Mouse (Mus musculus): ENCODE results near the gene Zkscan17. TPM values are rescaled to one million over a fixed set of nuclear protein-coding genes. Genes with fewer than 3 reads are reported as not detected.
A peak's percentile ranks its signal among the peaks of the same experiment; 100 is the strongest.

The Zkscan17 gene
- polyA plus RNA-seq, 1 experiment = 0.50 TPM

GRCm38 (mm10) chr11:59511558-59511957, 15.0 kb downstream of the Zkscan17 start:
- Histone ChIP-seq H3K27me3 (ENCODE audit: control insufficient read depth) (peaks cover 9% of the 10 kb centered on the region), H3K9me3 (ENCODE audit: control insufficient read depth, low read length) (no peaks in the 10 kb centered on the region), H3K4me1 (ENCODE audit: control insufficient read depth) (peaks cover 3% of the 10 kb centered on the region), H3K4me3 (replicated peaks) (no peak overlapping the region), H3K36me3 (ENCODE audit: control insufficient read depth) (peaks cover 3% of the 10 kb centered on the region; the same call in 1 of the 2 replicates)
- TF ChIP-seq GATA1 (IDR thresholded peaks at IDR 0.05; ENCODE audit: low read length) (no peak), TAL1 (IDR thresholded peaks at IDR 0.05; ENCODE audit: low read length) (no peak)

- TF ChIP-seq GATA1 (IDR thresholded peaks at IDR 0.05; ENCODE audit: low read length) (no peak), TAL1 (IDR thresholded peaks at IDR 0.05; ENCODE audit: low read length) (no peak)
- Histone ChIP-seq H3K9me3 (ENCODE audit: control insufficient read depth, low read length) (no peaks in the 10 kb centered on the region), H3K36me3 (ENCODE audit: control insufficient read depth) (peaks cover 20% of the 10 kb centered on the region), H3K4me1 (ENCODE audit: control insufficient read depth) (peaks cover 20% of the 10 kb centered on the region), H3K27me3 (ENCODE audit: control insufficient read depth) (peaks cover 24% of the 10 kb centered on the region), H3K4me3 (replicated peaks) (peak overlapping the region; percentile 71)
Observed at GRCm38 (mm10) chr11:59506713-59507074, 19.9 kb downstream of the Zkscan17 start.

GRCm38 (mm10) chr11:59505839-59506712, 20.5 kb downstream of the Zkscan17 start:
- no peak for TF ChIP-seq TAL1 (IDR thresholded peaks at IDR 0.05; ENCODE audit: low read length)
- TF ChIP-seq GATA1 (IDR thresholded peaks at IDR 0.05; ENCODE audit: low read length) = no peak
- H3K4me3 ChIP-seq (replicated peaks) = peak overlapping the region; percentile 71
- peaks cover 24% of the 10 kb centered on the region for H3K27me3 ChIP-seq (ENCODE audit: control insufficient read depth)
- peaks cover 22% of the 10 kb centered on the region for H3K36me3 ChIP-seq (ENCODE audit: control insufficient read depth)
- no peaks in the 10 kb centered on the region for H3K9me3 ChIP-seq (ENCODE audit: control insufficient read depth, low read length)
- peaks cover 20% of the 10 kb centered on the region for H3K4me1 ChIP-seq (ENCODE audit: control insufficient read depth)

DNA sequence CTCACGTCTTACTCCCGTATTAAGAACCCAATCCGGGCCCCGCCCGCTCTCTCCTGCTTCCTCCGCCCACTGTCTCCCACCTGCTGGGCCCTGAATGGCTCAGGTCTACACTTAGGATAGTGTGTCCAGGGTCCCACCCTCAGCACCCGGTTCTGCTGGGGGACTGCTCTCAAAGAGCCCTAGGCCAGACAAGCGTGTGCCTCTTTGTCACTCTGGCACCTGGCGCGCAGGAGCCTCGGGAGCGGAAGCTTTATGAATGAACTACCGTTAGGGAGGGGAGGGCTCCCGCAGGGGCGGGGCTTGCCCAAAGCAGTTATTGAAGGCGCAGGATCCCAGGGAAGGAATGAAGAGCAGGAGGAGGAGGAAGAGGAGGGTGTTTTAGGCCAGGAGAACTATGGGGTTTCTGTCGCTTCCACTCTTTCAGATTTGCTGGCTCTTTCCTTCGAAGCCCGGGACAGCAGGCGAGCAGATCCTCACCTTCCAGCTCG, 21.2 kb downstream of the Zkscan17 start:
- peaks cover 20% of the 10 kb centered on the region for H3K4me1 ChIP-seq (ENCODE audit: control insufficient read depth)
- H3K36me3 ChIP-seq (ENCODE audit: control insufficient read depth) = peaks cover 25% of the 10 kb centered on the region
- H3K27me3 ChIP-seq (ENCODE audit: control insufficient read depth) = peaks cover 24% of the 10 kb centered on the region
- no peaks in the 10 kb centered on the region for H3K9me3 ChIP-seq (ENCODE audit: control insufficient read depth, low read length)
- H3K4me3 ChIP-seq (replicated peaks) = peak overlapping the region; percentile 71
- TF ChIP-seq TAL1 (IDR thresholded peaks at IDR 0.05; ENCODE audit: low read length) (no peak), GATA1 (IDR thresholded peaks at IDR 0.05; ENCODE audit: low read length) (no peak)

DNA sequence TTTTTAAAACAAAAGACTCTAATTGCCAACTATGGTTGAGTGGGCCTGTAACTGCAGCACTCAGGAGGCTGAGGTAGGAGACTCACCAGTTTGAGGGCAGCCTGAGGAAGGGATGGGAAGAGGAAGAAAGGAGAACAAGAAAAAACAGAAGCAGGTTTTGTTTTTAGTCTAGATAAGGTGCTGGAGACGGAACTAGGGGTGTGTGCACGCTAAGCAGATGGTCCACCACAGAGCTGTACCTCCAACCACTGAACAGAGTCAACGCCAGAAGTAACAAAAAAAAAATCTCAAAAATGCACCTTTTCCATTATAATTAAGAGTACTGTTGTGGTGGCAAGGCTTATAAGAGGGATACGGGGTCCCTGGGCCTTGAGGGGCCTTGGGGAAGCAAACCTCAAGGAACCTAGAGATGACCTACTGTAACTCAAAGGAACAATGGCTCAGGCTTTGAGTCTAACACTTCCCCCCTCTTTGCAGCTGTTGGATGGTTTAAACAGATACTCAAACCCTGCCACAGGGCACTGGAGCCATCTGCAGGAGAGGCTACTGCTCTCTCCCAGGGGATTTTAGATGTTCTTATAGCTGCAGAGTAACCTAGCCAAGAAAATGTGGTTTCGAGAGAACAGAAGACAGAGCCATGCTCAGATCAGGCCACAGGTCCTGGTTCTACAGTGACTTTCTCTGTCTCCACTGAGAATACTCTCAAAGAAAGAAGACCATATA, 24.4 kb downstream of the Zkscan17 start:
- peaks cover 50% of the 10 kb centered on the region for H3K36me3 ChIP-seq (ENCODE audit: control insufficient read depth)
- H3K4me3 ChIP-seq (replicated peaks) = no peak overlapping the region

GRCm38 (mm10) chr11:59497747-59498146, 28.8 kb downstream of the Zkscan17 start:
- Histone ChIP-seq H3K36me3 (ENCODE audit: control insufficient read depth) (peaks cover 58% of the 10 kb centered on the region), H3K27me3 (ENCODE audit: control insufficient read depth) (no peaks in the 10 kb centered on the region), H3K4me1 (ENCODE audit: control insufficient read depth) (no peaks in the 10 kb centered on the region), H3K9me3 (ENCODE audit: control insufficient read depth, low read length) (peaks cover 4% of the 10 kb centered on the region), H3K4me3 (replicated peaks) (no peak overlapping the region)
- no peak for TF ChIP-seq TAL1 (IDR thresholded peaks at IDR 0.05; ENCODE audit: low read length)

More for the DNA sequence above, 24.4 kb downstream of the Zkscan17 start:
- TF ChIP-seq TAL1 (IDR thresholded peaks at IDR 0.05; ENCODE audit: low read length) (no peak), GATA1 (IDR thresholded peaks at IDR 0.05; ENCODE audit: low read length) (no peak)
- H3K27me3 ChIP-seq (ENCODE audit: control insufficient read depth) = peaks cover 21% of the 10 kb centered on the region
- H3K4me1 ChIP-seq (ENCODE audit: control insufficient read depth) = peaks cover 20% of the 10 kb centered on the region
- peaks cover 4% of the 10 kb centered on the region for H3K9me3 ChIP-seq (ENCODE audit: control insufficient read depth, low read length)

DNA sequence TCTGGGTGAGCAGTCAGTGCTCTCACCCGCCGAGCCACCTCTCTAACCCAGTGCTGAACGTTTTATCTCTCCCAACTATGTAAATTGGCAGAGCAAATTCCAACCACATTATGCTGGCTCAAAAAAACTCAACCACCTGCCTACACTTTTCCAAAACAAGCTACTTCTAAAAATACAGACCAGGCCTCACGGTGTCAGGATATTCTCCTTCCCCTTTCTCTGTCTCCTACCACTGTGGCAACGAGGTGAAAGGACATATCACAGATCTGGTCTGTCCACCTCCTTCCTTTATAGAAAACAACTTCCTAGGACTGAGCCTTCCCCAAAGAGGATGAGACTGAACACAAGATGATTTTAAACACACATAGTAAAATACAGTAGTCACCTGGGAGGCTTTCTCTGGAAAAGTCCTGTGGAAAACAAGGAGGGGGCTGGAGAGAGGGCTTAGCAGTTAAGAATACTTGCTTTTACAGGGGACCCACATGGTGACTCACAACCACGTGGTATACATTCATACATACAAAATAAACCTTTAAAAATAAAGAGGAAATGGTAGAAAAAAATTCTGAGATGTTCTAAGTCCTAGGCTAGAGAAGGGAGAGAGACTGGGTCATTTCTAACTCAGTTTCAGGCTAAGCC, 29.8 kb downstream of the Zkscan17 start:
- Histone ChIP-seq H3K9me3 (ENCODE audit: control insufficient read depth, low read length) (peaks cover 4% of the 10 kb centered on the region), H3K27me3 (ENCODE audit: control insufficient read depth) (no peaks in the 10 kb centered on the region)
- TF ChIP-seq TAL1 (IDR thresholded peaks at IDR 0.05; ENCODE audit: low read length) (no peak), GATA1 (IDR thresholded peaks at IDR 0.05; ENCODE audit: low read length) (no peak)

DNA sequence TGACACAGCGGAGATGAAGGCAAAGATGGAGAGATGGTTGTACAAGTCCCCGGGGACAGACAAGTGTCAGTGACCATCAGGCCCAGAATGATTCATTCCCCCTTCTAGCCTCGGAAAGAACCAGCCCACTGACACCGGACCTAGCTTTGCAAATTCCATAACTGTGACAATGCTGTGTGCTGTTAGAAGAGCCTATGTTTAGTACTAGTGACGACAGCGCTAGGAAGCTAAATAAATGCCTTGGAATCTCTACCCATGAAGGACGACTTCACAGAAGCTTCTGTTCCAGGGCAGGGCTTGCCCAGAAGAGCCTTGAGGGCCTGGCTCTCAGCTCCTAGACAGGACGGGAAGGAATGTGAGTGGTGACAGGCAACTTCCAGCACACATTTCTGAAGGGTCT, 40.3 kb downstream of the Zkscan17 start:
- H3K9me3 ChIP-seq (ENCODE audit: control insufficient read depth, low read length) = no peaks in the 10 kb centered on the region
- no peaks in the 10 kb centered on the region for H3K27me3 ChIP-seq (ENCODE audit: control insufficient read depth)
- H3K4me3 ChIP-seq (replicated peaks) = no peak overlapping the region
- TF ChIP-seq TAL1 (IDR thresholded peaks at IDR 0.05; ENCODE audit: low read length) = no peak
- peaks cover 25% of the 10 kb centered on the region for H3K36me3 ChIP-seq (ENCODE audit: control insufficient read depth)
- no peaks in the 10 kb centered on the region for H3K4me1 ChIP-seq (ENCODE audit: control insufficient read depth)

More for the DNA sequence above, 29.8 kb downstream of the Zkscan17 start:
- H3K4me3 ChIP-seq (replicated peaks) = no peak overlapping the region
- no peaks in the 10 kb centered on the region for H3K4me1 ChIP-seq (ENCODE audit: control insufficient read depth)
- peaks cover 64% of the 10 kb centered on the region for H3K36me3 ChIP-seq (ENCODE audit: control insufficient read depth)

GRCm38 (mm10) chr11:59485641-59486040, 40.9 kb downstream of the Zkscan17 start:
- Histone ChIP-seq H3K27me3 (ENCODE audit: control insufficient read depth) (no peaks in the 10 kb centered on the region), H3K4me3 (replicated peaks) (no peak overlapping the region), H3K9me3 (ENCODE audit: control insufficient read depth, low read length) (no peaks in the 10 kb centered on the region), H3K4me1 (ENCODE audit: control insufficient read depth) (no peaks in the 10 kb centered on the region), H3K36me3 (ENCODE audit: control insufficient read depth) (peaks cover 22% of the 10 kb centered on the region)
- TF ChIP-seq TAL1 (IDR thresholded peaks at IDR 0.05; ENCODE audit: low read length) (no peak), GATA1 (IDR thresholded peaks at IDR 0.05; ENCODE audit: low read length) (no peak)

Data from erythroblast, embryonic 14.5 days (primary cell).